Mouse (Mus musculus): ENCODE results near the gene Mrps15. TPM values are rescaled to one million over a fixed set of nuclear protein-coding genes. Genes with fewer than 3 reads are reported as not detected.

Mrps15 gene
- polyA plus RNA-seq, 1 experiment from 2014 or later: 151 TPM

DNA sequence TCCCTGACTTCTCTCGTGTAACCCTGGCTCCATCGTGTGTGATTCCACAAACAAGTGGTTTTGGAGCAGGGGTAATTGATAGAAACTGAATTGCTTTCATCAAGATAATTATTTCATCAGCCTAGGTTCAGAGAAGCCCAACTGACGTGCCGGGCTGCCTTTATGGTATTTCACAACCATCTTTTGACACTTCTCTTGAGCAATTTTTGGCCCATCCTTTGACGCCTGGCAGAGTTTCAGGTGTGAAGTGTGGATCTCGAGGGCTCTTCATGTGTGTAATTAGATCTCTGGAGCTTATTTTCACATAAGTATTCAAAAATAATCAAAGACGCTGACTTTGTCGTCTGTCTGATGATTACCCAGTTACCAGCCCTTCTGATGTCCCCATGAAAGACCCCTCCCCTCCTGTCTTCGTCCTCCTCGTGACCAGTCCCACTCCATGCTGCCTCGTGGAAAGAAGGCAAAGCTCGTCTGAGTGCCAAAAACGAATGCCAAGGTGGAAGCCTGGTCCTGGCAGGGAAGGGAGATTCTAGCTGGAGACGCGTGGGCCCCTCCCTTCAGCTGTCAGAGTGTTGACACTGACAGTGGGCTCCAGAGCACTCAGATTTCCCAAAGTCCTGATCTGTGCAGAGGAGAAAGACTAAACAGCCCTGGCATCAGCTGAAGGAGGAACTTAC, 20.8 kb downstream of the Mrps15 start:
- no peak overlapping the region for H3K4me3 ChIP-seq (ENCODE audit: low read length)
- H3K4me1 ChIP-seq (ENCODE audit: control insufficient read depth, insufficient read depth, low read length): no peaks in the 10 kb centered on the region
- no peak overlapping the region for H3K27ac ChIP-seq (ENCODE audit: low read length)
- H3K27me3 ChIP-seq (replicated peaks; ENCODE audit: control insufficient read depth, insufficient read depth, low read length): no peaks in the 10 kb centered on the region
- no peaks in the 10 kb centered on the region for H3K36me3 ChIP-seq (ENCODE audit: control insufficient read depth, insufficient read depth, low read length)
- 74% methylated on average over 15 of the region's 15 CpGs for WGBS
- no peaks in the 10 kb centered on the region for H3K9me3 ChIP-seq (ENCODE audit: control insufficient read depth, low read length)
- H3K4me2 ChIP-seq (ENCODE audit: low read depth, low read length): no peak overlapping the region
- no peak for ATAC-seq
- H3K9ac ChIP-seq (ENCODE audit: low read depth, low read length): no peak overlapping the region

DNA sequence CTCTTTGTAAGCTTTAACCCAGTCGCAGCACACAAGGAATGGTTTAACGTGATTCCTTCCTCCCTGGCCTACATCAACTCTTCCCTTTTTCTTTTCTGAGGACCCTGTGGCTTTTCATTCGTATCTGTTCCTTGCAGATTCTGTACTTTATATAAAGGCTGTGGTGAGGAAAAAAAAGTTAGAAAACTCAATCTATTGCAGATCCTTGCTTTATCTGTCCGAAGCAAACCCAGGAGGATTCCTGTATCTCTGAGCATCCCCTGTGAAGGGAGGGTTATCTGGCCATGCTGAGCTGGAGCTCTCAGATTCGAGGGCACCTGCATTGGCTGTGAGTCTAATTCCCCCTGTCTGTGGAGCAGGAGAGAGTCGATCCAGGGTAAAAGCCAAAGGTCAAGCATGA, 22.1 kb downstream of the Mrps15 start:
- Histone ChIP-seq H3K4me2 (ENCODE audit: low read depth, low read length) (no peak overlapping the region), H3K36me3 (ENCODE audit: control insufficient read depth, insufficient read depth, low read length) (no peaks in the 10 kb centered on the region), H3K9ac (ENCODE audit: low read depth, low read length) (no peak overlapping the region), H3K27ac (ENCODE audit: low read length) (no peak overlapping the region), H3K9me3 (ENCODE audit: control insufficient read depth, low read length) (no peaks in the 10 kb centered on the region), H3K4me1 (ENCODE audit: control insufficient read depth, insufficient read depth, low read length) (no peaks in the 10 kb centered on the region), H3K4me3 (ENCODE audit: low read length) (no peak overlapping the region), H3K27me3 (replicated peaks; ENCODE audit: control insufficient read depth, insufficient read depth, low read length) (no peaks in the 10 kb centered on the region)
- no peak for ATAC-seq
- 86% methylated on average over 6 of the region's 6 CpGs for WGBS

DNA sequence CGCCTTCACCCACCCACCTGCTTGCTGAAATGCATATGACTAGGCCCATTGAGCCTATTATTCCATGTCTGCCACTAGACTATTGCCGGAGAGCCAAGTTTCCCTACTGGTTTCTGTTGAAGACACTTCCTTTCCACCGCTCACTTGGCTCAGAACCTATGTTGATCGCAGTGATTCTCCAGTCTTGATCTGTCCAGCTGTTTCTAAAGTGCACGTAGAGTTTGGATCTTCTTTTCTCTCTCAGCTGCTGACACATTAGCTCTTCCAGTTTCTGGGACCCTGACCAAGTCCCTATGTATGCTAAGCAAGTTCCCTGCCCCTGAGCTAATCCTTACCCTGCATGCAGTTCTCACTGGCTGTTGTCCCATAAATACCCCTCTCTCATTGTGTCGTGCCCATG, 31.1 kb downstream of the Mrps15 start:
- Histone ChIP-seq H3K27ac (ENCODE audit: low read length) (no peak overlapping the region), H3K9me3 (ENCODE audit: control insufficient read depth, low read length) (no peaks in the 10 kb centered on the region), H3K4me3 (ENCODE audit: low read length) (no peak overlapping the region), H3K4me2 (ENCODE audit: low read depth, low read length) (no peak overlapping the region), H3K36me3 (ENCODE audit: control insufficient read depth, insufficient read depth, low read length) (no peaks in the 10 kb centered on the region), H3K4me1 (ENCODE audit: control insufficient read depth, insufficient read depth, low read length) (no peaks in the 10 kb centered on the region), H3K27me3 (replicated peaks; ENCODE audit: control insufficient read depth, insufficient read depth, low read length) (no peaks in the 10 kb centered on the region), H3K9ac (ENCODE audit: low read depth, low read length) (no peak overlapping the region)
- WGBS: 82% methylated on average over 6 of the region's 6 CpGs
- ATAC-seq: no peak

DNA sequence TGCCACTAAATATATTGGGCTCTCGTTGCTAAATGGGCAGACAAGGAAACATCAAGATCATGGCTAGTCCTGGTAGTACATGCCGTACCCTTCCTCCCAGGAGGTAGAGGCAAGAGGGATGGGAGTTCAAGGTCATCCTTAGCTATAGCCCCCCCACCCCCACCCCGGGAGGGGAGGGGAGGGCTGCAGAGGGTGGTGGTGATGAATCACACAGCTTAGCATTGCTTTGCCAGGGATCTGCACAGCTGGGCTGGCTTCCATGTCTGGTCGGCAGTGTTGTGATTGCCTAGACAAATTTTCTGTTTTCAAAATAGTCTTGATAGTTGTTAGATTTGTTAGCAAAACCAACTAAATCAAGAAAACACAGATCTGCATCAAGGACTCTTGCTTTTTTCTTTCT, 32.5 kb downstream of the Mrps15 start:
- 79% methylated on average over 4 of the region's 4 CpGs for WGBS
- no peak for ATAC-seq
- H3K27ac ChIP-seq (ENCODE audit: low read length): no peak overlapping the region
- H3K27me3 ChIP-seq (replicated peaks; ENCODE audit: control insufficient read depth, insufficient read depth, low read length): no peaks in the 10 kb centered on the region
- no peaks in the 10 kb centered on the region for H3K9me3 ChIP-seq (ENCODE audit: control insufficient read depth, low read length)
- no peak overlapping the region for H3K9ac ChIP-seq (ENCODE audit: low read depth, low read length)
- H3K4me2 ChIP-seq (ENCODE audit: low read depth, low read length): no peak overlapping the region
- H3K36me3 ChIP-seq (ENCODE audit: control insufficient read depth, insufficient read depth, low read length): no peaks in the 10 kb centered on the region
- no peak overlapping the region for H3K4me3 ChIP-seq (ENCODE audit: low read length)
- no peaks in the 10 kb centered on the region for H3K4me1 ChIP-seq (ENCODE audit: control insufficient read depth, insufficient read depth, low read length)

DNA sequence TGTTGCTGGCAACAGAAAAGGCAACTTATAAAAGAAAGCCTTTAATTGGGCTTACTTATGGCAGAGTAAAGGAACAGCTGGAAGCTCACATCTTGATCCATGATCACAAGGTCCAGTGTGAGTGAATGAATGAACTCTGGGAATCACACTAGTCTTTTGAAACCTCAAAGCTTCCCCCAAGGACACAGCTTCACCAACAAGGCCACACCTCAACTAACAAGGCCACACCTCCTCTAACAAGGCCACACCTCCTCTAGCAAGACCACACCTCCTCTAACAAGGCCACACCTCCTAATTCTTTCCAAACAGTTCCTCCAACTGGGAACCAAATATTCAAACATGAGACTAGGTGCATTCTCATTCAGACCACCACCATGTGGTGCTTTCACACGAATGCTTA, 34.9 kb downstream of the Mrps15 start:
- no peak for ATAC-seq
- Histone ChIP-seq H3K27me3 (replicated peaks; ENCODE audit: control insufficient read depth, insufficient read depth, low read length) (no peaks in the 10 kb centered on the region), H3K9ac (ENCODE audit: low read depth, low read length) (no peak overlapping the region), H3K4me2 (ENCODE audit: low read depth, low read length) (no peak overlapping the region), H3K9me3 (ENCODE audit: control insufficient read depth, low read length) (no peaks in the 10 kb centered on the region), H3K27ac (ENCODE audit: low read length) (no peak overlapping the region), H3K36me3 (ENCODE audit: control insufficient read depth, insufficient read depth, low read length) (no peaks in the 10 kb centered on the region), H3K4me1 (ENCODE audit: control insufficient read depth, insufficient read depth, low read length) (no peaks in the 10 kb centered on the region; the same call in 1 of the 2 replicates), H3K4me3 (ENCODE audit: low read length) (no peak overlapping the region)
- whole genome bisulfite sequencing: 93% methylated on average over 1 of the region's 1 CpGs

DNA sequence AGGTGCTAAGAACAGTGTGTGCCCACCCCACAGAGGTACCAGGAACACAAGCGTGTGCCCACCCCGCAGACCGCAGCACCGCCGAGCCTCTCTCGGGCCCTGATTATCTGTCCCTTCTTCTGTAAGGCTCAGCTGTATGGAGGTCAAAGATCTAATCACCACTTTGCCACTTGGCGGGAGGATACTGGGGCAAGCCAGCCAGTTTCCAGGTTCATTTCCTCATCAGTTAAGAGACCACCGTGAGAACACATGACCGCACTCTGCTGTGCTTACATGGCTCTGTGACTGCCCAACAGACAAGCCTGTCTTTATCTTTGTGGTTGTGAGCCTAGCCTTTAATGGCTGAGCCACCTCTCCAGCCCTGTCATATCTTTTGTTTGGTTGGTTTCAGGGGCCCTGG, 36.3 kb downstream of the Mrps15 start:
- 86% methylated on average over 9 of the region's 9 CpGs for WGBS
- Histone ChIP-seq H3K4me2 (ENCODE audit: low read depth, low read length) (no peak overlapping the region), H3K27me3 (replicated peaks; ENCODE audit: control insufficient read depth, insufficient read depth, low read length) (no peaks in the 10 kb centered on the region), H3K4me3 (ENCODE audit: low read length) (no peak overlapping the region), H3K36me3 (ENCODE audit: control insufficient read depth, insufficient read depth, low read length) (no peaks in the 10 kb centered on the region), H3K9me3 (ENCODE audit: control insufficient read depth, low read length) (no peaks in the 10 kb centered on the region), H3K9ac (ENCODE audit: low read depth, low read length) (no peak overlapping the region), H3K4me1 (ENCODE audit: control insufficient read depth, insufficient read depth, low read length) (no peaks in the 10 kb centered on the region; the same call in 1 of the 2 replicates), H3K27ac (ENCODE audit: low read length) (no peak overlapping the region)
- ATAC-seq: peak; percentile 35

DNA sequence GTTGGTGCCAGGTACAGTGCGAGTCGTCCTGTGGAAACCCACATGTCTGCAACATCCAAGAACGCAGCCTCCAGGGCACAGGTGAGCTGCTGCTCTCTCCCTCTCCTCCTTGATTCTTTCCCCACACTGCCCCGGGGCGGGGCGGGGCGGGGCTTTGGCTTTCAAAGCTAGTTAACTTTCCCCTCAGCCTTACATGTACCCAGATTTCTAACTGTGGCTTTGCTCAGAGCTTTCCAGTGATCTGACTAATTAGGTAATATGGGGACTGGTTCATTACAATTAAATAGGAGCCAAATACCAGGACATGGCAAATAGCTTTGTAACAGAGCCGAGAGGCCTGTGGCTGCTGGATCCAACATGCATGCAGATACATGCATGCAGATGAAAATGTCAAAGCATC, 37.7 kb downstream of the Mrps15 start:
- Histone ChIP-seq H3K36me3 (ENCODE audit: control insufficient read depth, insufficient read depth, low read length) (no peaks in the 10 kb centered on the region), H3K27me3 (replicated peaks; ENCODE audit: control insufficient read depth, insufficient read depth, low read length) (no peaks in the 10 kb centered on the region), H3K4me2 (ENCODE audit: low read depth, low read length) (no peak overlapping the region), H3K9ac (ENCODE audit: low read depth, low read length) (no peak overlapping the region), H3K27ac (ENCODE audit: low read length) (no peak overlapping the region), H3K4me1 (ENCODE audit: control insufficient read depth, insufficient read depth, low read length) (no peaks in the 10 kb centered on the region; the same call in 1 of the 2 replicates), H3K4me3 (ENCODE audit: low read length) (no peak overlapping the region), H3K9me3 (ENCODE audit: control insufficient read depth, low read length) (no peaks in the 10 kb centered on the region)
- 68% methylated on average over 8 of the region's 8 CpGs for WGBS
- no peak for ATAC-seq

DNA sequence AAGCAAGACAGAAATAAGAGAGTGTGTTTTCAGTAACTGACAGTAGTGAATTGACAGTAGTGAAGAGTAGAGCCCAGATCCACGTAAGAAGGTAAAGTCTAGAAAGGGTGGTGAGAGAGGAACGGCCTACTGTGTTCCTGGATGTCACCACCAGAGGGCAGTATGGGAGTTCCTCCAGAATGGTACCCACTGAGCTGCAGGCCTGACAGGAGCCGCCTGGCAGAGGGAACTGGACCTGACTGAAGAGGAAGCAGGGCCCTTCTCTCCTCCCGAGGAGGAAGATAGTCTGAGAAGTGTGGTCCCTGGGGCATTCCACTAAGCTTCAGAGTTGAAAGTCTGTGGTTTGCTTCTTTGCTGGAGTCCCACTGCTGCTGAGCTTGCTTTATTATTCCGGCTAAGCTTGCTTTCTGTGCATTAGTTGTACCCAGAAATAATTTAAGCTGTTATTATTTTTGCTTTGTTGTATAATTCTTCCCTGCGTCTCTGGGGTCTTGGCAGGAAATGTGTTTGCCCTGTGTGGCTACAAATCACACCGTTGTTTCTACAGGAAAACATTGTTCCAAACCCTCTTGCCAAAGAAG, 39.4 kb downstream of the Mrps15 start:
- Histone ChIP-seq H3K27ac (ENCODE audit: low read length) (no peak overlapping the region), H3K36me3 (ENCODE audit: control insufficient read depth, insufficient read depth, low read length) (no peaks in the 10 kb centered on the region), H3K4me1 (ENCODE audit: control insufficient read depth, insufficient read depth, low read length) (peaks cover 4% of the 10 kb centered on the region), H3K4me2 (ENCODE audit: low read depth, low read length) (no peak overlapping the region), H3K9ac (ENCODE audit: low read depth, low read length) (no peak overlapping the region), H3K4me3 (ENCODE audit: low read length) (no peak overlapping the region), H3K27me3 (replicated peaks; ENCODE audit: control insufficient read depth, insufficient read depth, low read length) (no peaks in the 10 kb centered on the region), H3K9me3 (ENCODE audit: control insufficient read depth, low read length) (no peaks in the 10 kb centered on the region)
- ATAC-seq: peak; percentile 86
- 26% methylated on average over 7 of the region's 7 CpGs for WGBS

DNA sequence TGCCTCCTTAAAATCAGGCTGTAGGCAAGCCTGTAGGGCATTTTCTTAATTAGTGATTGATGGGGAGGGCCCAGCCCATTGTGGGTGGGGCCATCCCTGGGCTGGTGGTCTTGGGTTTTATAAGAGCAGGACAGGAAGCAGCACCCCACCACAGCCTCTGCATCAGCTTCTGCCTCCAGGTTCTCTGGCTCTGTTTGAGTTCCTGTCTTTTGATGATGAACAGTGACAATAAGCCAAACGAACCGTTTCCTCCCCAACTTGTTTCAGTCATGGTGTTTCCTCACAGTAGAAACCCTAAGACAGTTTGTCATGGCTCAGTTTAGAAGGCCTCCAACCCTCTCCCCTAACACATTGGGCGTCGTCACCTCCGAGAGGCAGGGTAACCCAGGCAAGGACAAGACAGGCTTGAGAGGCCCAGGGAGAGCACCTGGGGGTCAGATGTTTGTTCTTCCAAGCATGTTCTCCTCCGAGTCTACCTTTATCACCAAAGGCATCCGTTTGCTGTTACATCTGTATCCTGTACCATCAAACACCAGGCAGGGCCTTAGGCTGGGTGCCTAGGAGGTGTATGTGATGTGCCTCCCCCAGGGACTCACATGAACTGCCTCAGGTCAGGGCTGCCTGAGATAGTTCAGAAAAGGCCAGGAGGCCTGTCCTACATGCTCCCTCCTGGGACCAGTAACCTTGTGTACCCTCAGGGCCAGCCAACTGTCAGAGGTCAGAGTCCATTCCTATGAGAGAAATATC, 43.5 kb downstream of the Mrps15 start:
- Histone ChIP-seq H3K4me1 (ENCODE audit: control insufficient read depth, insufficient read depth, low read length) (peaks cover 4% of the 10 kb centered on the region), H3K4me3 (ENCODE audit: low read length) (no peak overlapping the region), H3K9ac (ENCODE audit: low read depth, low read length) (no peak overlapping the region), H3K27ac (ENCODE audit: low read length) (no peak overlapping the region), H3K36me3 (ENCODE audit: control insufficient read depth, insufficient read depth, low read length) (no peaks in the 10 kb centered on the region), H3K4me2 (ENCODE audit: low read depth, low read length) (no peak overlapping the region), H3K9me3 (ENCODE audit: control insufficient read depth, low read length) (no peaks in the 10 kb centered on the region), H3K27me3 (replicated peaks; ENCODE audit: control insufficient read depth, insufficient read depth, low read length) (no peaks in the 10 kb centered on the region)
- 59% methylated on average over 7 of the region's 7 CpGs for WGBS
- peak; percentile 44; the same call in 1 of the 2 replicates for ATAC-seq

Data from intestine, embryonic 16.5 days (tissue).